Comparison of ENCODE assay signal across 15 mouse cellular contexts in the genomic region with DNA sequence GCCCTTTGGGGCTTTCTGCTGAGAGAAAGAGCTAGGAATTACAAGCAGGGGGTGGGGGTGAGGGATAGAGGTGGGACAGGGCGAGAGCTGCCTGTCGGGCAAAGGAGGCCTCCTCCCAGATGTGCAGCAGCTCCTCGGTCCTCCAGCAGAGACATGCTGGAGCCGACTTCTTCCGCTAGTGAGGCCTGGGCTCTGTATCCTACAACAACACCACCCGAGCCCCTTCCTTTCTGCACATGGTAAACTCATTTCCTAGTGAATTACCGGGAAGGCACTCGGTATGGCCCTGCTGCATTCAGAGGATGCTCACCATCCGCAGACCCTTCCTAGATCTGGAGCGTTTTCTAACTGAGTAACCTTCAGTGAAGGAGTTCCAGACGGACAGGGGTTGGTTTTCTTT. TPM values are rescaled to one million over a fixed set of nuclear protein-coding genes. Genes with fewer than 3 reads are reported as not detected.
DNase-seq lines count a peak whose midpoint lies in the region; ATAC-seq and TF ChIP-seq lines count a peak whose summit lies in the region.
"Had no signal": no experiment of that assay in that cellular context is flagged by ENCODE, and none has a peak within 500 bp of the region (broad histone marks: within the 10 kb centered on the region; RNA-seq: fewer than 3 reads in every experiment).

No protein-coding gene starts in this region.

- H3K4me2 ChIP-seq in neural tube, embryonic 12.5 days (replicated peaks): peak overlapping the region; percentile 51; the same call in 1 of the 2 replicates
- peak overlapping the region; percentile 47 for H3K4me2 ChIP-seq in limb, embryonic 14.5 days (replicated peaks; ENCODE audit: low read depth, low read length, severe bottlenecking)

- WGBS in neural tube, embryonic 12.5 days: 52% methylated on average over 11 of the region's 11 CpGs
- WGBS in limb, embryonic 14.5 days: 14% methylated on average over 11 of the region's 11 CpGs

- ATAC-seq in neural tube, embryonic 12.5 days (ENCODE audit: low FRiP score, low read depth): no peak
- ATAC-seq in limb, embryonic 14.5 days (ENCODE audit: low FRiP score, low read depth): no peak
- no peak for ATAC-seq in erythroblast, adult 5-6 weeks (replicated peaks; ENCODE audit: low FRiP score, poor library complexity, severe bottlenecking)
- ATAC-seq: forebrain, embryonic 13.5 days; liver, postnatal 0 days had no signal

- no peak overlapping the region for H3K27ac ChIP-seq in neural tube, embryonic 12.5 days
- H3K27ac ChIP-seq in limb, embryonic 14.5 days (replicated peaks; ENCODE audit: low read depth, low read length): peak overlapping the region; percentile 9
- H3K27ac ChIP-seq: forebrain, embryonic 13.5 days; heart, embryonic 13.5 days had no signal

- peaks cover 8% of the 10 kb centered on the region; the same call in 1 of the 2 replicates for H3K36me3 ChIP-seq in neural tube, embryonic 12.5 days
- H3K36me3 ChIP-seq in limb, embryonic 14.5 days (ENCODE audit: control insufficient read depth, insufficient read depth, low read length): peaks cover 6% of the 10 kb centered on the region
- H3K36me3 ChIP-seq: G1E; heart, embryonic 13.5 days had no signal

- no peak overlapping the region for H3K9ac ChIP-seq in neural tube, embryonic 12.5 days
- H3K9ac ChIP-seq in limb, embryonic 14.5 days (ENCODE audit: low read depth, low read length, severe bottlenecking): peak overlapping the region; percentile 53; the same call in 1 of the 2 replicates
- H3K9ac ChIP-seq: forebrain, embryonic 13.5 days; heart, embryonic 13.5 days; liver, postnatal 0 days had no signal

- peaks cover 90% of the 10 kb centered on the region for H3K4me1 ChIP-seq in neural tube, embryonic 12.5 days
- peaks cover 81% of the 10 kb centered on the region for H3K4me1 ChIP-seq in limb, embryonic 14.5 days (ENCODE audit: control insufficient read depth, insufficient read depth, low read length)

- DNase-seq in embryo, embryonic 10 days (ENCODE audit: low spot score): peak; percentile 65
- no peak for DNase-seq in embryo, embryonic 9.5 days (ENCODE audit: extremely low spot score)
- DNase-seq in neural tube, embryonic 10.5 days (ENCODE audit: extremely low spot score, low spot score): no peak
- no peak for DNase-seq in limb, embryonic 14.5 days (ENCODE audit: low spot score)
- DNase-seq in adrenal gland, postnatal 36 days: no peak
- DNase-seq in layer of hippocampus, postnatal 10 days (ENCODE audit: low spot score in 2 of 2): no peak
- DNase-seq: cerebellum, adult 9-10 months; kidney, postnatal 14 days; liver, postnatal 0 days; thymus, adult 18-20 months had no signal

- H3K4me3 ChIP-seq in neural tube, embryonic 12.5 days: no peak overlapping the region
- H3K4me3 ChIP-seq in limb, embryonic 14.5 days (replicated peaks; ENCODE audit: low read length): peak overlapping the region; percentile 19
- H3K4me3 ChIP-seq: forebrain, embryonic 13.5 days; heart, embryonic 13.5 days had no signal

- no peaks in the 10 kb centered on the region for H3K9me3 ChIP-seq in neural tube, embryonic 12.5 days
- no peaks in the 10 kb centered on the region for H3K9me3 ChIP-seq in limb, embryonic 14.5 days (ENCODE audit: control insufficient read depth, low read length)
- H3K9me3 ChIP-seq: forebrain, embryonic 13.5 days; heart, embryonic 13.5 days had no signal

- peaks cover 8% of the 10 kb centered on the region for H3K27me3 ChIP-seq in neural tube, embryonic 12.5 days (replicated peaks)
- 0 out of 2 replicates have a peak, but pooled peaks cover 21% of the 10 kb centered on the region for H3K27me3 ChIP-seq in limb, embryonic 14.5 days (ENCODE audit: control insufficient read depth, insufficient read depth, low read length)

- no peak for TF ChIP-seq POLR2A in limb, embryonic 14.5 days (IDR thresholded peaks at IDR 0.05; ENCODE audit: borderline replicate concordance, extremely low read depth, insufficient read depth, insufficient read length)

RNA-seq across cellular contexts. Expression of a gene that starts 14.1 kb away (rescaled TPM):
- polyA plus RNA-seq in neural tube, embryonic 12.5 days (2016; fragmentation: Nextera tagmentation; extraction: Ambion mirVana): 19.1 and 20.0 TPM in 2 replicates
- 80.3 and 93.2 TPM in 2 replicates for polyA plus RNA-seq in limb, embryonic 14.5 days (2012; rRNA removed)
- 15.3 and 17.8 TPM in 2 replicates for polyA plus RNA-seq in limb, embryonic 14.5 days (2014; fragmentation: Nextera tagmentation; extraction: Ambion mirVana)
- 1 to 10 TPM; 4.2 to 4.8 TPM for total RNA-seq in adrenal gland, postnatal 36 days (2021)
- 0.84 TPM in 1 of 2 replicates, not detected in the other for total RNA-seq in erythroblast, adult 5-6 weeks (2015; ENCODE audit: low replicate concordance)
- 0.17 TPM in 1 of 2 replicates, not detected in the other for total RNA-seq in erythroblast, adult 5-6 weeks (2017; ENCODE audit: low replicate concordance)
- 1 to 10 TPM; 2.0 to 2.1 TPM for total RNA-seq in layer of hippocampus, postnatal 10 days (2021)
- polyA plus RNA-seq: G1E; liver, postnatal 0 days had no signal
